Mouse (Mus musculus): Measurements from ENCODE around the gene Tenm3.

GRCm38 (mm10) chr8:48488809-48489208 lies 354.9 kb downstream of the Tenm3 start:
- TF ChIP-seq CTCF (IDR thresholded peaks at IDR 0.05; ENCODE audit: control insufficient read depth, insufficient read depth, insufficient read length) (no peak), MYOD1 (IDR thresholded peaks at IDR 0.05; ENCODE audit: control insufficient read depth, insufficient read length, low read depth) (no peak), MAX (IDR thresholded peaks at IDR 0.05) (no peak), FOSL1 (IDR thresholded peaks at IDR 0.05; ENCODE audit: insufficient read depth, low read length, poor library complexity, severe bottlenecking) (no peak), CEBPB (IDR thresholded peaks at IDR 0.05; ENCODE audit: low read depth) (no peak), USF1 (IDR thresholded peaks at IDR 0.05; ENCODE audit: low read depth) (no peak)
